In the genomic region with DNA sequence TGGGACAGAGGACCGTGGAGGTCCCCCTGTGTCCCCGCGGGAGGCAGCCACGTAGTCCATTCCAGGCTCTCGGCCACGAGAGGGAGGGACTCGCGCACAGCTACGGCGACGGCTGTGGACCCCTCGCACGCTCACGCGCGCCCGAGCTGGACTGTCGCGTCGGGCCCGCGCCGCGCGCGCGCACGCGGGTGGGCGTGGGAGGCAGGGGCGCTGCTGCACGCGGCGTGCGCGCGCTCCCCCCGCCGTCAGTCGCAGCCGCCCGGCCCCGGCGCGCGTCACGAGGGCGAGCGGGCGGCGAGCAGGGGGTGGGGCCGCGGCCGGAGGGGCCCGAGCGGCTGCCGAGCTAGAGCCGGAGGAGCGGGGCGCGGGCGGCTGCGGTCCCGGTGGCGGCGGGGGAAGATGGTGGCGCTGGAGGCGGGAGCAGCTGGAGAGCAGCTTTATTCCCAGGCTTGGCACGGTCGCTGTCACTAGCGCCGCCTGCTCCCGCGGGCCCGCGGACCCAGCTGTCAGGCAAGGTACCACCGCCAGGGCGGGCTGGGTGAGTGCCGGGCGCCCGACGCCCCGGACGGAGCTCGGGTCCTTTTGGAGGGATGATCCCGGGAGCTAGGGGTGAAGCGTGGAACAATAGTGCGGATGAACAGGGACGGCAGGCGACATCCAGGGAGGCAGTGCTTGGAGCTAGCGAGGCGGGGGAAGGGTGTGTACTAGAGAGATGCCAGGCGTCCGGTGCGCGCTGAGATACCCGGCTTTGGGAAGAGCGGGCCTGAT, we compare ENCODE assay signal across 8 mouse cellular contexts. TPM values are rescaled to one million over a fixed set of nuclear protein-coding genes. Genes with fewer than 3 reads are reported as not detected.
DNase-seq lines count a peak whose midpoint lies in the region; ATAC-seq and TF ChIP-seq lines count a peak whose summit lies in the region.

A gene (plus strand): TSS at position 334 of the 768 bp plus-strand sequence.

- H3K36me3 ChIP-seq in ES-Bruce4 (ENCODE audit: control insufficient read depth, insufficient read depth, low read length, poor library complexity, severe bottlenecking), result no peaks in the 10 kb centered on the region
- H3K36me3 ChIP-seq in forebrain, embryonic 16.5 days (ENCODE audit: control insufficient read depth, insufficient read depth), result no peaks in the 10 kb centered on the region
- H3K36me3 ChIP-seq in hindbrain, embryonic 12.5 days, result no peaks in the 10 kb centered on the region
- H3K36me3 ChIP-seq in lung, postnatal 0 days (ENCODE audit: insufficient read depth, low read length), result no peaks in the 10 kb centered on the region
- H3K36me3 ChIP-seq in thymus, adult 2 months (ENCODE audit: control insufficient read depth, insufficient read depth, low read length), result no peaks in the 10 kb centered on the region

- H3K27ac ChIP-seq in ES-Bruce4 (ENCODE audit: insufficient read depth, low read length), result no peak within 1 kb of the TSS
- H3K27ac ChIP-seq in bone marrow macrophage, adult 2 months (ENCODE audit: insufficient read depth, low read depth, low read length), result no peak within 1 kb of the TSS
- peak within 1 kb of the TSS; percentile 95 for H3K27ac ChIP-seq in forebrain, embryonic 16.5 days (ENCODE audit: low read length)
- H3K27ac ChIP-seq in hindbrain, embryonic 12.5 days, result peak within 1 kb of the TSS; percentile 94
- H3K27ac ChIP-seq in lung, postnatal 0 days (ENCODE audit: low read length), result peak within 1 kb of the TSS; percentile 54
- no peak within 1 kb of the TSS for H3K27ac ChIP-seq in thymus, adult 2 months (ENCODE audit: control insufficient read depth, insufficient read depth, low read length)

- H3K27me3 ChIP-seq in ES-Bruce4 (ENCODE audit: control insufficient read depth, insufficient read depth, low read length, poor library complexity, severe bottlenecking), result peaks cover 2% of the 10 kb centered on the region; the same call in 1 of the 2 replicates
- no peaks in the 10 kb centered on the region for H3K27me3 ChIP-seq in forebrain, embryonic 16.5 days (replicated peaks; ENCODE audit: control insufficient read depth, insufficient read depth, low read length)
- H3K27me3 ChIP-seq in hindbrain, embryonic 12.5 days, result no peaks in the 10 kb centered on the region; the same call in 1 of the 2 replicates
- no peaks in the 10 kb centered on the region; the same call in 1 of the 2 replicates for H3K27me3 ChIP-seq in lung, postnatal 0 days (replicated peaks; ENCODE audit: insufficient read depth, low read length)
- H3K27me3 ChIP-seq in thymus, adult 2 months (ENCODE audit: control insufficient read depth, insufficient read depth, low read length), result peaks cover 9% of the 10 kb centered on the region

- peak; percentile 66 to 81 for DNase-seq in layer of hippocampus, postnatal 25 days (ENCODE audit: extremely low spot score in 1 of 2, low spot score in 1 of 2)
- DNase-seq in lung, postnatal 0 days (ENCODE audit: low spot score), result peak; percentile 75
- peak; percentile 33 for DNase-seq in ovary, adult 18-20 months (ENCODE audit: low spot score)
- DNase-seq in thymus, adult 2 months, result no peak

- peak within 1 kb of the TSS; percentile 25 for H3K9ac ChIP-seq in ES-Bruce4 (ENCODE audit: low read depth, poor library complexity, severe bottlenecking)
- peak within 1 kb of the TSS; percentile 95 for H3K9ac ChIP-seq in forebrain, embryonic 16.5 days (replicated peaks; ENCODE audit: low read depth, low read length)
- peak within 1 kb of the TSS; percentile 79 for H3K9ac ChIP-seq in hindbrain, embryonic 12.5 days
- H3K9ac ChIP-seq in lung, postnatal 0 days (replicated peaks; ENCODE audit: low read depth), result peak within 1 kb of the TSS; percentile 48

- H3K4me2 ChIP-seq in forebrain, embryonic 16.5 days (ENCODE audit: low read length), result peak within 1 kb of the TSS; percentile 74
- H3K4me2 ChIP-seq in hindbrain, embryonic 12.5 days (replicated peaks), result peak within 1 kb of the TSS; percentile 73
- H3K4me2 ChIP-seq in lung, postnatal 0 days (replicated peaks; ENCODE audit: low read depth, low read length), result peak within 1 kb of the TSS; percentile 90

- peak; percentile 87 for ATAC-seq in forebrain, embryonic 16.5 days
- peak; percentile 90 for ATAC-seq in hindbrain, embryonic 12.5 days (ENCODE audit: low FRiP score)
- peak; percentile 83 for ATAC-seq in lung, postnatal 0 days

- no peak for TF ChIP-seq POLR2A in ES-Bruce4 (IDR thresholded peaks at IDR 0.05; ENCODE audit: insufficient read depth, low read length)
- no peak for TF ChIP-seq POLR2A in bone marrow macrophage, adult 2 months (IDR thresholded peaks at IDR 0.05; ENCODE audit: borderline replicate concordance, low read depth, low read length)
- no peak for TF ChIP-seq POLR2A in thymus, adult 2 months (IDR thresholded peaks at IDR 0.05; ENCODE audit: control insufficient read depth, extremely low read depth, insufficient read depth, low read length, poor library complexity)

- TF ChIP-seq CTCF in ES-Bruce4 (IDR thresholded peaks at IDR 0.05; ENCODE audit: low read depth, low read length), result no peak
- no peak for TF ChIP-seq CTCF in bone marrow macrophage, adult 2 months (IDR thresholded peaks at IDR 0.05; ENCODE audit: low read depth, low read length)
- peak; percentile 59 for TF ChIP-seq CTCF in lung, postnatal 0 days (IDR thresholded peaks at IDR 0.05)
- peak; percentile 73; the same call in 1 of the 2 replicates for TF ChIP-seq CTCF in thymus, adult 2 months (IDR thresholded peaks at IDR 0.05; ENCODE audit: borderline replicate concordance, control insufficient read depth, extremely low read depth, insufficient read depth, low read length, poor library complexity)

- peak within 1 kb of the TSS; percentile 70 for H3K4me3 ChIP-seq in ES-Bruce4 (ENCODE audit: low read depth, low read length)
- H3K4me3 ChIP-seq in bone marrow macrophage, adult 2 months (ENCODE audit: insufficient read depth, low read length), result peak within 1 kb of the TSS; percentile 86
- peak within 1 kb of the TSS; percentile 65 for H3K4me3 ChIP-seq in forebrain, embryonic 16.5 days (replicated peaks; ENCODE audit: low read length)
- peak within 1 kb of the TSS; percentile 62 for H3K4me3 ChIP-seq in hindbrain, embryonic 12.5 days
- H3K4me3 ChIP-seq in lung, postnatal 0 days (ENCODE audit: low read depth, low read length), result peak within 1 kb of the TSS; percentile 73
- H3K4me3 ChIP-seq in thymus, adult 2 months (ENCODE audit: control insufficient read depth, insufficient read depth, low read length), result peak within 1 kb of the TSS; percentile 80

- under 1% methylated on average over 86 of the region's 98 CpGs for WGBS in forebrain, embryonic 16.5 days
- WGBS in hindbrain, embryonic 12.5 days, result under 1% methylated on average over 90 of the region's 98 CpGs
- under 1% methylated on average over 40 of the region's 98 CpGs for WGBS in lung, postnatal 0 days
- 2% methylated on average over 98 of the region's 98 CpGs for WGBS in thymus, adult 2 months

- no peak for TF ChIP-seq EP300 in ES-Bruce4 (IDR thresholded peaks at IDR 0.05; ENCODE audit: insufficient read depth, low read depth, low read length)
- no peak for TF ChIP-seq EP300 in lung, postnatal 0 days (IDR thresholded peaks at IDR 0.05)

- H3K4me1 ChIP-seq in ES-Bruce4 (ENCODE audit: control insufficient read depth, insufficient read depth, low read length), result no peaks in the 10 kb centered on the region
- H3K4me1 ChIP-seq in bone marrow macrophage, adult 2 months (ENCODE audit: control insufficient read depth, insufficient read depth, low read length), result peaks cover 8% of the 10 kb centered on the region
- H3K4me1 ChIP-seq in forebrain, embryonic 16.5 days (replicated peaks; ENCODE audit: control insufficient read depth, insufficient read depth, low read length), result peaks cover 15% of the 10 kb centered on the region
- peaks cover 17% of the 10 kb centered on the region; the same call in 1 of the 2 replicates for H3K4me1 ChIP-seq in hindbrain, embryonic 12.5 days
- H3K4me1 ChIP-seq in lung, postnatal 0 days (ENCODE audit: insufficient read depth, low read depth, low read length), result no peaks in the 10 kb centered on the region
- peaks cover 10% of the 10 kb centered on the region for H3K4me1 ChIP-seq in thymus, adult 2 months (replicated peaks; ENCODE audit: control insufficient read depth, insufficient read depth, low read length)

- no peaks in the 10 kb centered on the region for H3K9me3 ChIP-seq in ES-Bruce4 (replicated peaks; ENCODE audit: control insufficient read depth, insufficient read depth, low read length, poor library complexity, severe bottlenecking)
- H3K9me3 ChIP-seq in forebrain, embryonic 16.5 days (ENCODE audit: control insufficient read depth, low read length), result no peaks in the 10 kb centered on the region
- H3K9me3 ChIP-seq in hindbrain, embryonic 12.5 days (replicated peaks), result no peaks in the 10 kb centered on the region
- H3K9me3 ChIP-seq in lung, postnatal 0 days (ENCODE audit: low read length), result no peaks in the 10 kb centered on the region

RNA-seq across cellular contexts. Expression of the gene that starts here (rescaled TPM):
- polyA plus RNA-seq in ES-Bruce4 (2011; ENCODE audit: insufficient read depth, insufficient read length, low read depth, missing spikeins), result 0.16 and 0.50 TPM in 2 replicates
- 9.3 and 11.8 TPM in 2 replicates for polyA plus RNA-seq in bone marrow macrophage, adult 2 months (2012; ENCODE audit: insufficient read depth, insufficient read length, missing spikeins)
- 5.5 and 6.6 TPM in 2 replicates for polyA plus RNA-seq in forebrain, embryonic 16.5 days (2015; fragmentation: Nextera tagmentation; extraction: Ambion mirVana)
- polyA plus RNA-seq in hindbrain, embryonic 12.5 days (2016; fragmentation: Nextera tagmentation; extraction: Ambion mirVana), result 6.0 and 7.1 TPM in 2 replicates
- total RNA-seq in layer of hippocampus, postnatal 25 days (2021), result 100 to 1,000 TPM; 113 to 119 TPM
- 0.45 and 0.49 TPM in 2 replicates for polyA plus RNA-seq in lung, postnatal 0 days (2015; fragmentation: Nextera tagmentation; extraction: Ambion mirVana)
- 3.6 and 4.3 TPM in 2 replicates for polyA plus RNA-seq in thymus, adult 2 months (2012; rRNA removed)

Comparison
In these comparisons a context has a peak if more than half of its experiments do, and no peak if none do; other contexts are left out.
1. Peak in DNase-seq, ATAC-seq, H3K4me3 ChIP-seq, H3K27ac ChIP-seq, H3K9ac ChIP-seq and H3K4me2 ChIP-seq in lung, postnatal 0 days; RNA of the gene not detected or under 1 TPM.
2. H3K27ac ChIP-seq: peak in forebrain, embryonic 16.5 days (single experiment) and hindbrain, embryonic 12.5 days (single experiment); none in ES-Bruce4 (single experiment), bone marrow macrophage, adult 2 months (single experiment) and thymus, adult 2 months (single experiment).
3. H3K9ac ChIP-seq: peak in every context shown above with its lines; median percentile 95 in forebrain, embryonic 16.5 days; 79 in hindbrain, embryonic 12.5 days; 48 in lung, postnatal 0 days; 25 in ES-Bruce4.
4. CTCF ChIP-seq: peak in lung, postnatal 0 days (single experiment) and thymus, adult 2 months (single experiment); none in ES-Bruce4 (single experiment) and bone marrow macrophage, adult 2 months (single experiment).
5. Peak in every context shown above with its lines, with median percentiles within 50 percentile points of each other: H3K4me3 ChIP-seq, ATAC-seq and H3K4me2 ChIP-seq.